Mouse (Mus musculus) lung, postnatal 0 days (tissue): ENCODE measurements around the gene Angptl6. TPM values are rescaled to one million over a fixed set of nuclear protein-coding genes. Genes with fewer than 3 reads are reported as not detected.
A peak's percentile ranks its signal among the peaks of the same experiment; 100 is the strongest.

ENCODE experiments used
- ATAC-seq: fragments of 200-750 bp; cut with Nextera tagmentation; 2 replicates; pipeline ENCODE4 v1.8.0; 2017; ENCODE audit warnings: moderate library complexity
- DNase-seq: peaks from one replicate; pipeline ENCODE4 v3.0.0-alpha.2; 2016; ENCODE audit warnings: low spot score
- H3K27ac ChIP-seq: fragments of 300-500 bp; sonication (generic); 2 replicates; pipeline ENCODE4 v1.5.1; 2014; ENCODE audit warnings: antibody characterized with exemption, mild to moderate bottlenecking, low read length, mixed read lengths
- H3K27me3 ChIP-seq: fragments of 300-500 bp; sonication (generic); replicated peaks from 2 replicates; pipeline ENCODE4 v1.6.1; 2014; ENCODE audit warnings: low read length, mixed read lengths; ENCODE audit not compliant: insufficient read depth
- H3K36me3 ChIP-seq: fragments of 300-500 bp; sonication (generic); 2 replicates; pipeline ENCODE4 v1.6.1; 2014; ENCODE audit warnings: low read length, mixed read lengths; ENCODE audit not compliant: insufficient read depth
- H3K4me1 ChIP-seq: fragments of 300-500 bp; sonication (generic); 2 replicates; pipeline ENCODE4 v1.6.1; 2014; ENCODE audit warnings: antibody characterized with exemption, low read depth, low read length, mixed read lengths; ENCODE audit not compliant: insufficient read depth
- H3K4me2 ChIP-seq: fragments of 300-500 bp; sonication (generic); replicated peaks from 2 replicates; pipeline ENCODE4 v1.6.1; 2014; ENCODE audit warnings: low read depth, mild to moderate bottlenecking, low read length, moderate library complexity, mixed read lengths
- H3K4me3 ChIP-seq: fragments of 300-500 bp; sonication (generic); 2 replicates; pipeline ENCODE4 v1.5.1; 2014; ENCODE audit warnings: low read depth, low read length
- H3K9ac ChIP-seq: fragments of 300-500 bp; sonication (generic); replicated peaks from 2 replicates; pipeline ENCODE4 v1.6.1; 2014; ENCODE audit warnings: low read depth, mild to moderate bottlenecking
- H3K9me3 ChIP-seq: fragments of 300-500 bp; sonication (generic); 2 replicates; pipeline ENCODE4 v1.6.1; 2016; ENCODE audit warnings: low read length, mixed read lengths
- CTCF ChIP-seq: IDR thresholded peaks from 2 replicates; pipeline ENCODE4 v1.5.1; 2016; ENCODE audit warnings: antibody characterized with exemption, mild to moderate bottlenecking
- EP300 ChIP-seq: IDR thresholded peaks from 2 replicates; pipeline ENCODE4 v1.6.1; 2016; ENCODE audit warnings: antibody characterized with exemption, mild to moderate bottlenecking, control low read depth
- WGBS: fragments of 180-500 bp; shearing (Covaris S2); extraction: QIAGEN DNeasy Blood & Tissue Kit; methylation state at CpG from one replicate; pipeline ENCODE4 v1.1.7; 2014; 5-methylcytosine and 5-hydroxymethylcytosine counted together
- polyA plus RNA-seq: library from polyadenylated mRNA; unstranded; fragments of >200 nt; fragmentation: Nextera tagmentation; extraction: Ambion mirVana; gene quantifications from 2 replicates; pipeline ENCODE4 v1.2.1, GENCODE M21; 2015

The Angptl6 gene
- polyA plus RNA-seq, 1 experiment from 2014 or later, result 3.3 TPM

- 0 out of 2 replicates have a peak overlapping the region, but pooled peaks have one; percentile 5 for H3K9ac ChIP-seq
- TF ChIP-seq EP300 (no peak), CTCF (no peak)
- no peak for ATAC-seq
- H3K27ac ChIP-seq, result no peak overlapping the region
- H3K4me2 ChIP-seq, result peak overlapping the region; percentile 54
- no peaks in the 10 kb centered on the region for H3K9me3 ChIP-seq
- WGBS, result 35% methylated on average over 14 of the region's 14 CpGs
- no peaks in the 10 kb centered on the region for H3K4me1 ChIP-seq
- DNase-seq, result no peak
- H3K36me3 ChIP-seq, result 0 out of 2 replicates have a peak, but pooled peaks cover 7% of the 10 kb centered on the region
- no peaks in the 10 kb centered on the region for H3K27me3 ChIP-seq
- H3K4me3 ChIP-seq, result peak overlapping the region; percentile 26
Measured at GRCm38 (mm10) chr9:20877118-20878040, 2.1 kb downstream of the Angptl6 start.

DNA sequence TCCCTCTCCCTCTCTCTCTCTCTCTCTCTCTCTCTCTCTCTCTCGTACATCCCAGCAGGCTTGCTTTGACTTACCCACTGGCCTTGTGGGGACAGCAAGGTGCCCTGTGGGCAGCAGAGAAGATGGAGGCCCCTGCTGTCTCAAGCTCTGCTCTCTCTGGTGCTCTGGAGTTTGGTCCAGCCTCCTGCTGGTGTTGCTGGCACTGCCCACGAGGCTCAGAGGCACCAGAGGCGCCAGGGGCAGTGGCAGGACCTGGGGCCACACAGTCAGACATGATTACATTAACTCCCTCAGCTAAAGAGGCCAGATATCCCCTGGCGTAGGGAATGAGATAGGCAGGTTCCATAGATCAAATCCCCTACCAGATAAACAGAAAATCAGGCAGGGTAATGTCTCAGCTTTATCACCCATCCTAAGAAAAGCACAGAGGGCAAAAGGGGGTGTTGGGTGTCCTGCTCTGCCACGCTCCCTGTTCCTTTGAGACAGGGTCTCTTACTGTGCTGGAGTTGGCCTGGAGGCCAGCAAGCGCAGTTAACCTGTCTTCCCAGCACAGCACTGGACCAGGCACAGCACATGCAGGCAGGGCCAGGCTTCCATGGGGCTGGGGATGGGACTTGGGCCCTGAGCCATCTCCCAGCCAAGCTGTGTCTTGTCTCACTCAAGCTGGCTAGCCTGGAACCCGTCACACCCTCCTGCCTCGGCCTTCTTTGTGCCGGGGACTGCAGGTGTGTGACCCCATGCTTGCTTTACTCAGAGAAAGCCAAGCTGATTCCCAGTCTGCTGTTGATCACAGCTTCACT is 3.0 kb downstream of the Angptl6 start:
- 0 out of 2 replicates have a peak, but pooled peaks cover 7% of the 10 kb centered on the region for H3K36me3 ChIP-seq
- H3K9ac ChIP-seq, result no peak overlapping the region
- DNase-seq, result no peak
- WGBS, result 61% methylated on average over 8 of the region's 9 CpGs
- H3K27ac ChIP-seq, result no peak overlapping the region
- no peak for ATAC-seq
- TF ChIP-seq EP300, result no peak
- TF ChIP-seq CTCF, result no peak
- H3K9me3 ChIP-seq, result no peaks in the 10 kb centered on the region
- no peak overlapping the region for H3K4me2 ChIP-seq
- no peaks in the 10 kb centered on the region for H3K27me3 ChIP-seq
- no peak overlapping the region for H3K4me3 ChIP-seq
- H3K4me1 ChIP-seq, result no peaks in the 10 kb centered on the region

DNA sequence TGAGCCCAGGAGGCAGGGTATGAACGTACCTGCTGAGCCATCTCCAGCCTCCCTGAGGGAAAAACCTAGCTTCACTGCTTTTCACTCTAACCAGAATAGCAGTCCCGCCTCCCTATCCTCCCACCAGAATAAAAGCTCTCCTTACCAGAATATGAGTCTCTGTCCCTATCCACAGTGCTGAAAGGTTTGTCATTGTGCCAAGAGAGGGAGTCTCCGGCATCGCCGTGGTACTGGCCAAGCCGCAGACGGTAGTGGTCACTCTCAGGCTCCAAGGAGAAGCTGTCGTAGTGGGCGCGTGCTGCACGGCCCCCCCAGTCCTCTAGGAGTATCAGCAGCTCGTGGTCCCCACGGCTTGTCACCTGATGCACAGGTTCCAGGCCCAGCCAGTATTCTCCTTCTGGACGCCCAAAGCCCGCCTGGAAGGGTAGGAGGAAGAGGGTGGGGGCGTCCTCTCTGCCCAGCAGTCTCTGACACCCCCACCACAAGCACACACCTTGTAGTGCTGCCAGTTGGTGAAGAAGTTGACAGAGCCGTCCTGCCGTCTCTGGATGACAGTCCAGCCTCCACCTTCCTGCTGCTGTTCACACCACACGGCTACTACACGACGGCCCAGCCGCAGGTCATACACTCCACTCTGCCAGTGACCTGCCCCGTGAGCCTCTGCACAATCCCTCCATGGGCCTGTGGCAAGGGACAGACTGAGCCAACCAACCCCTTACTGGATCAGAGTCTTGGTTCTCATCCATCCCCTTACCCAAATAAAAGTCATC is 4.3 kb downstream of the Angptl6 start:
- Histone ChIP-seq H3K36me3 (0 out of 2 replicates have a peak, but pooled peaks cover 7% of the 10 kb centered on the region), H3K4me1 (no peaks in the 10 kb centered on the region), H3K4me3 (no peak overlapping the region), H3K9ac (no peak overlapping the region), H3K9me3 (no peaks in the 10 kb centered on the region), H3K27ac (no peak overlapping the region), H3K4me2 (no peak overlapping the region), H3K27me3 (no peaks in the 10 kb centered on the region)
- DNase-seq (no peak), ATAC-seq (no peak)
- WGBS, result 62% methylated on average over 23 of the region's 23 CpGs
- TF ChIP-seq EP300 (no peak), CTCF (no peak)

GRCm38 (mm10) chr9:20873521-20873920 is 6.0 kb downstream of the Angptl6 start:
- H3K36me3 ChIP-seq, result 0 out of 2 replicates have a peak, but pooled peaks cover 7% of the 10 kb centered on the region
- H3K4me2 ChIP-seq, result no peak overlapping the region
- DNase-seq (no peak), ATAC-seq (no peak)
- no peak overlapping the region for H3K27ac ChIP-seq
- H3K9me3 ChIP-seq, result no peaks in the 10 kb centered on the region
- H3K4me1 ChIP-seq, result peaks cover 3% of the 10 kb centered on the region; the same call in 1 of the 2 replicates
- TF ChIP-seq CTCF (no peak), EP300 (no peak)
- H3K9ac ChIP-seq, result no peak overlapping the region
- H3K27me3 ChIP-seq, result no peaks in the 10 kb centered on the region
- H3K4me3 ChIP-seq, result no peak overlapping the region
- 79% methylated on average over 12 of the region's 12 CpGs for WGBS

- H3K27me3 ChIP-seq, result no peaks in the 10 kb centered on the region
- ATAC-seq, result no peak
- H3K4me3 ChIP-seq, result no peak overlapping the region
- no peak overlapping the region for H3K4me2 ChIP-seq
- WGBS, result 87% methylated on average over 8 of the region's 10 CpGs
- H3K9me3 ChIP-seq, result no peaks in the 10 kb centered on the region
- 0 out of 2 replicates have a peak, but pooled peaks cover 7% of the 10 kb centered on the region for H3K36me3 ChIP-seq
- no peak overlapping the region for H3K27ac ChIP-seq
- DNase-seq, result no peak
- TF ChIP-seq CTCF, result no peak
- no peak for TF ChIP-seq EP300
- H3K9ac ChIP-seq, result no peak overlapping the region
- peaks cover 4% of the 10 kb centered on the region; the same call in 1 of the 2 replicates for H3K4me1 ChIP-seq
Measured at GRCm38 (mm10) chr9:20872991-20873390, 6.5 kb downstream of the Angptl6 start.
